9 mouse cellular contexts compared by ENCODE assay signal in the genomic region with DNA sequence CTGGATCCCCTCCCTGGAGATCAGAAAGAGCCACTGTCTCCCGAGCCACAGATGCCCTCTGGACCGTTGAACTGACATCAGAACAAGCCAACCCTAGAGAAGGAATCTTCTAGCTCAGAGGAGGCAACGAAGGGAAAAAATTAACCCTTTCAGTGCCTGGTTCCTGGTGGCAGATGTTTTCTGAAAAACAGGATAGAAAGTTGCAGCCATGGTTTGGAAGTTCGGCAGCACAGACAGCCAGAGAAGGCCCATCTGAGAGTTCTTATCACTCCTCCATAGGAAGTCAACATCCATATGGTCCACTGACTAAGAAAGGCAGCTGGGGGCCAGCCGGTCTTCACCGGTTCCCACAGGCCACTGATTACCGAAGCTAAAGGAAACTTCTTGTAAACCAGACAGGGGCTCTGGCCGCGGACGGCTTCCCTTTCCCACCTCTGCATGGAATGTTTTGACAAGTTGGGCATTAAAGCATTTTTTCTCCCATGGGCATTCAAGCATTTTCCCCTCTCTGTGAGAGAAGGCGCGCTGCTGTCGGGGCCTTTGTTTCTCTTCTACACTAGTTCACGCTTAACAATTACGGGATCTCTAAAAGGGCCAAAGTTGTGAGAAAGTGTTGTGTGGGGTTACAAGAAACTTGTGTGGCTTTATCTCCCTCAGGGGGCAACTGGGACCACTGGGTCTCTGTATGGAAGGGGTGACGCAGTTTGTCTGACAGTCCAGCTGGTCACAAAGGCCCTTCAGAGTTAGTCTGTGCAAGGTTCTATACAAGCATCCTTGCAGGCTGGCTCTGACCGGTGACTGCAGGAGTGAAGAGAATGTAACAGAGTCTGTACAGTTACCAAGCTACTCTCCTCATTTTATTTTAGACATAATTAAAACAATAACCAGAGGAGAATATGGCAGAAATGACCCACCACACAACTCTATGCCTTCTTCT. TPM values are rescaled to one million over a fixed set of nuclear protein-coding genes. Genes with fewer than 3 reads are reported as not detected.
DNase-seq lines count a peak whose midpoint lies in the region; ATAC-seq and TF ChIP-seq lines count a peak whose summit lies in the region.
"Had no signal": no experiment of that assay in that cellular context is flagged by ENCODE, and none has a peak within 500 bp of the region (broad histone marks: within the 10 kb centered on the region; RNA-seq: fewer than 3 reads in every experiment).

No protein-coding gene starts in this region.

- no peaks in the 10 kb centered on the region for H3K9me3 ChIP-seq in forebrain, embryonic 12.5 days
- H3K9me3 ChIP-seq in midbrain, postnatal 0 days (ENCODE audit: low read length) = no peaks in the 10 kb centered on the region

- peak; percentile 64; the same call in 1 of the 2 replicates for ATAC-seq in forebrain, embryonic 12.5 days (ENCODE audit: low FRiP score)
- ATAC-seq in midbrain, postnatal 0 days (ENCODE audit: low FRiP score) = no peak

- H3K4me2 ChIP-seq in forebrain, embryonic 12.5 days = 0 out of 2 replicates have a peak overlapping the region, but pooled peaks have one; percentile 15
- H3K4me2 ChIP-seq in midbrain, postnatal 0 days (ENCODE audit: low read depth, low read length, poor library complexity, severe bottlenecking) = no peak overlapping the region

- WGBS in forebrain, embryonic 12.5 days = 6% methylated on average over 17 of the region's 17 CpGs
- WGBS in midbrain, postnatal 0 days = 12% methylated on average over 17 of the region's 17 CpGs

- H3K4me1 ChIP-seq in forebrain, embryonic 12.5 days = peaks cover 40% of the 10 kb centered on the region
- H3K4me1 ChIP-seq in midbrain, postnatal 0 days (ENCODE audit: insufficient read depth, low read length) = peaks cover 5% of the 10 kb centered on the region

- DNase-seq in gastrocnemius, adult 2 months = no peak
- no peak for DNase-seq in gastrocnemius, adult 8-10 months (ENCODE audit: low spot score in 2 of 2)
- peak; percentile 47 for DNase-seq in kidney, adult 8-10 months
- DNase-seq in midbrain, postnatal 0 days (ENCODE audit: low spot score) = peak; percentile 51
- no peak for DNase-seq in gastrocnemius, postnatal 25 days
- no peak for DNase-seq in B cell, adult 2 months
- no peak for DNase-seq in right cerebral cortex, postnatal 10 days (ENCODE audit: low spot score in 2 of 2)
- DNase-seq: lung, postnatal 14 days had no signal

- H3K27ac ChIP-seq in gastrocnemius, adult 2 months = peak overlapping the region; percentile 73
- peak overlapping the region; percentile 78 for H3K27ac ChIP-seq in forebrain, embryonic 12.5 days
- H3K27ac ChIP-seq in midbrain, postnatal 0 days (ENCODE audit: low read depth, low read length) = no peak overlapping the region; the same call in 1 of the 2 replicates

- H3K36me3 ChIP-seq in forebrain, embryonic 12.5 days (replicated peaks) = no peaks in the 10 kb centered on the region
- no peaks in the 10 kb centered on the region for H3K36me3 ChIP-seq in midbrain, postnatal 0 days (ENCODE audit: insufficient read depth, low read length)

- TF ChIP-seq CTCF in gastrocnemius, adult 2 months (IDR thresholded peaks at IDR 0.05) = no peak
- no peak for TF ChIP-seq CTCF in midbrain, postnatal 0 days (IDR thresholded peaks at IDR 0.05)

- H3K9ac ChIP-seq in forebrain, embryonic 12.5 days = no peak overlapping the region; the same call in 1 of the 2 replicates
- no peak overlapping the region for H3K9ac ChIP-seq in midbrain, postnatal 0 days (replicated peaks; ENCODE audit: low read length, poor library complexity, severe bottlenecking)

- intact Hi-C loops in gastrocnemius, adult 2 months (cut with DNase I) = no loop called here

- H3K27me3 ChIP-seq in forebrain, embryonic 12.5 days = no peaks in the 10 kb centered on the region; the same call in 1 of the 2 replicates
- no peaks in the 10 kb centered on the region for H3K27me3 ChIP-seq in midbrain, postnatal 0 days (ENCODE audit: insufficient read depth, low read length)

- H3K4me3 ChIP-seq in gastrocnemius, adult 2 months = peak overlapping the region; percentile 22; the same call in 1 of the 2 replicates
- no peak overlapping the region for H3K4me3 ChIP-seq in forebrain, embryonic 12.5 days (replicated peaks)
- no peak overlapping the region for H3K4me3 ChIP-seq in midbrain, postnatal 0 days (ENCODE audit: low read depth, low read length)

RNA-seq across cellular contexts. Expression of gene Col4a1, which starts 49.9 kb away (rescaled TPM):
- 100 to 1,000 TPM in 1 of 2 experiments, 10 to 100 TPM in 1; 73.3 to 117 TPM for total RNA-seq in gastrocnemius, adult 2 months (2021)
- 10 to 100 TPM; 27.4 to 61.7 (median 46.3) TPM for total RNA-seq in gastrocnemius, adult 8-10 months (2022)
- polyA plus RNA-seq in forebrain, embryonic 12.5 days (2016; fragmentation: Nextera tagmentation; extraction: Ambion mirVana) = 100 and 102 TPM in 2 replicates
- 193 and 219 TPM in 2 replicates for total RNA-seq in midbrain, postnatal 0 days (2014; rRNA removed)
- 45.2 and 48.2 TPM in 2 replicates for polyA plus RNA-seq in midbrain, postnatal 0 days (2015; fragmentation: Nextera tagmentation; extraction: Ambion mirVana)
- 100 to 1,000 TPM; 206 to 284 TPM for total RNA-seq in gastrocnemius, postnatal 25 days (2021)

RNA-seq across cellular contexts. Expression of gene Col4a2, which starts 49.9 kb away (rescaled TPM):
- 10 to 100 TPM; 51.3 to 69.5 TPM for total RNA-seq in gastrocnemius, adult 2 months (2021)
- 10 to 100 TPM; 17.8 to 38.4 (median 26.0) TPM for total RNA-seq in gastrocnemius, adult 8-10 months (2022)
- 50.0 and 51.3 TPM in 2 replicates for polyA plus RNA-seq in forebrain, embryonic 12.5 days (2016; fragmentation: Nextera tagmentation; extraction: Ambion mirVana)
- total RNA-seq in midbrain, postnatal 0 days (2014; rRNA removed) = 92.5 and 103 TPM in 2 replicates
- 30.0 and 31.3 TPM in 2 replicates for polyA plus RNA-seq in midbrain, postnatal 0 days (2015; fragmentation: Nextera tagmentation; extraction: Ambion mirVana)
- total RNA-seq in gastrocnemius, postnatal 25 days (2021) = 100 to 1,000 TPM; 101 to 136 TPM

Comparison
In these comparisons a context has a peak if more than half of its experiments do, and no peak if none do; other contexts are left out.
1. DNase-seq: peak in kidney, adult 8-10 months (2 of 2) and midbrain, postnatal 0 days (single experiment); none in gastrocnemius, adult 2 months (single experiment), gastrocnemius, adult 8-10 months (0 of 2), gastrocnemius, postnatal 25 days (single experiment), B cell, adult 2 months (0 of 2) and right cerebral cortex, postnatal 10 days (0 of 2).